Mouse (Mus musculus) olfactory bulb, adult 2 months (tissue): Measurements from ENCODE around the gene Iqcg.
"Not testable (repeated sequence)": the region's sequence is repeated elsewhere in the genome, so short reads cannot be mapped to it uniquely, and the experiment has no call there.

Source experiments
- CTCF ChIP-seq: fragments of 200-500 bp; IDR thresholded peaks from 2 replicates; pipeline ENCODE4 v1.5.1; 2012; ENCODE audit warnings: low read depth, mild to moderate bottlenecking, low read length, moderate library complexity; ENCODE audit not compliant: insufficient read depth
- POLR2A ChIP-seq: fragments of 200-500 bp; IDR thresholded peaks from 2 replicates; pipeline ENCODE4 v1.6.1; 2012; ENCODE audit warnings: mild to moderate bottlenecking, low read depth, low read length, moderate library complexity; ENCODE audit not compliant: insufficient read depth

DNA sequence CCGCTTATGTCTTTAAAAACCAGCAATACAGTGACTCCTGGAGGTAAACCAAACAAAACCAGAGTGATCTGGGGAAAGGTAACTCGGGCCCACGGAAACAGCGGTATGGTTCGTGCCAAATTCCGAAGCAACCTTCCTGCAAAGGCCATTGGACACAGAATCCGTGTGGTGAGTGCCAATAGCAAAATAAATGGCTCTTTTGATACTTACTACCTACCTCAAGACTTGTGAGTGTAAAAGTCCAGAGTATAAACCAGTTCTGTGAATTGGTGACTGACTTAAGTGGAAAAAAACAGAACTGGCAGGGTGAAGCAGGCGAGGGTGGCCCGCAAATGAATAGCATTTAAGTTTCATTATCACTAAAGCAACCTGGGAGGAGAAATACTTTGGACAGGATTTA lies 2.6 kb upstream of the Iqcg start:
- TF ChIP-seq CTCF, POLR2A: not testable (repeated sequence)
